ENCODE assay signal across 8 mouse cellular contexts in the genomic region with DNA sequence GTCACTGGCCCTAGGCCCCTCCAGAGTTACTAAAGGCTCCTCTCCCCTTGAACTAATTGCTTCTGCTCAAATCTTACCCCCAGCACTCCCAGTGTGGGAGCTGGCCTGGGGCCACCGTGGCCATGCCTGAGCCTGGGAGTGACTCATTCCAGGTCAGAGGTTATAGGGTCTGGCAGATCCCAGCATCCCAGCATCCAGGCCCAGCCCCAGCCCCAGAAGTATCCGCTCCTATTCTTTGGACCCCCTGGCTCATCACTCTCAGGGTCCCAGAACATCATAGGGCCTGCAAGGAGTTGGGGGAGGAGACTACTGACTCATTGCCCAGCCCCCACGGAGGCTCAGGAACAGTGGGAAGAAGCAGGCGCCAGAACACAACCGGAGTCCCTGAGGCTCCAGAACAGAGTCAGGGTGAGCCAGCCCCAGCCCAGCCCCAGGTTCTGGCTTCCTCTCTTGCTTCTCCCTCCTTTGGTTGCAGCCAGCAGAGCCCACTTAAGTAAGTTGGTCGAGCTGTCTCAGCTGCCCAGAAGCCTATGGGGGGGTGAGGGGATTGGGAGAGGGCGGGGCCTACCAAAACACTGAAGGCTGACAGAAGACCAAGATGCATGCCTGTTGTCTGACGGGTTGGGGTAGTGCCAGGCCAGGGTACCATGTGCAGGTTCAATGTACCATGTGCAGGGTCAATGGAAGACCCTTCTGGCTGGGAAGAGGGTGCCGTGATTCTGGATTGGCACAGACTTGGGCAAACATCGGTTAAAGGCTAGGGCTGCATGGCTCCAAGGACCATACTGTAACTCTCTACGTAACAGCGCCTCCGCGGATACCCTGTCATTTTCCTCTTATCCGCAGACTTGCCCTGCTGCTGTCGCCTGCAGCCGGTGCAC.
A peak's percentile ranks its signal among the peaks of the same experiment; 100 is the strongest.
DNase-seq lines count a peak whose midpoint lies in the region; ATAC-seq and TF ChIP-seq lines count a peak whose summit lies in the region.

No protein-coding gene starts in this region.

- peak overlapping the region; percentile 82 for H3K9ac ChIP-seq in kidney, embryonic 14.5 days (ENCODE audit: low read depth, low read length)
- peak overlapping the region; percentile 70 for H3K9ac ChIP-seq in ES-Bruce4 (ENCODE audit: low read depth, poor library complexity, severe bottlenecking)
- peak overlapping the region; percentile 77 for H3K9ac ChIP-seq in embryonic facial prominence, embryonic 14.5 days (ENCODE audit: low read depth, low read length)
- H3K9ac ChIP-seq in hindbrain, embryonic 16.5 days (ENCODE audit: low read depth, low read length) = peak overlapping the region; percentile 86
- H3K9ac ChIP-seq in midbrain, embryonic 13.5 days (replicated peaks) = peak overlapping the region; percentile 87

- no peak for TF ChIP-seq POLR2A in ES-Bruce4 (IDR thresholded peaks at IDR 0.05; ENCODE audit: insufficient read depth, low read length)

- peak overlapping the region; percentile 89 for H3K27ac ChIP-seq in kidney, embryonic 14.5 days (ENCODE audit: low read depth, low read length)
- peak overlapping the region; percentile 45; the same call in 1 of the 2 replicates for H3K27ac ChIP-seq in ES-Bruce4 (ENCODE audit: insufficient read depth, low read length)
- H3K27ac ChIP-seq in embryonic facial prominence, embryonic 14.5 days (replicated peaks; ENCODE audit: low read depth, low read length) = peak overlapping the region; percentile 91
- H3K27ac ChIP-seq in hindbrain, embryonic 16.5 days (ENCODE audit: low read depth, low read length) = peak overlapping the region; percentile 94
- H3K27ac ChIP-seq in midbrain, embryonic 13.5 days = peak overlapping the region; percentile 98

- peaks cover 73% of the 10 kb centered on the region for H3K4me1 ChIP-seq in kidney, embryonic 14.5 days (ENCODE audit: control insufficient read depth, insufficient read depth, low read length)
- peaks cover 29% of the 10 kb centered on the region for H3K4me1 ChIP-seq in ES-Bruce4 (ENCODE audit: control insufficient read depth, insufficient read depth, low read length)
- H3K4me1 ChIP-seq in embryonic facial prominence, embryonic 14.5 days (ENCODE audit: control insufficient read depth, insufficient read depth, low read length) = peaks cover 58% of the 10 kb centered on the region
- peaks cover 48% of the 10 kb centered on the region for H3K4me1 ChIP-seq in hindbrain, embryonic 16.5 days (ENCODE audit: control insufficient read depth, insufficient read depth, low read depth, low read length)
- peaks cover 67% of the 10 kb centered on the region for H3K4me1 ChIP-seq in midbrain, embryonic 13.5 days (replicated peaks)

- H3K4me2 ChIP-seq in kidney, embryonic 14.5 days (replicated peaks; ENCODE audit: low read depth, low read length) = peak overlapping the region; percentile 87
- H3K4me2 ChIP-seq in embryonic facial prominence, embryonic 14.5 days (ENCODE audit: low read depth, low read length) = peak overlapping the region; percentile 90
- peak overlapping the region; percentile 79 for H3K4me2 ChIP-seq in hindbrain, embryonic 16.5 days (ENCODE audit: low read length)
- H3K4me2 ChIP-seq in midbrain, embryonic 13.5 days (replicated peaks) = peak overlapping the region; percentile 73

- H3K4me3 ChIP-seq in kidney, embryonic 14.5 days (ENCODE audit: low read length) = peak overlapping the region; percentile 58
- peak overlapping the region; percentile 64 for H3K4me3 ChIP-seq in ES-Bruce4 (ENCODE audit: low read depth, low read length)
- H3K4me3 ChIP-seq in embryonic facial prominence, embryonic 14.5 days (ENCODE audit: low read depth, low read length) = peak overlapping the region; percentile 56
- peak overlapping the region; percentile 74 for H3K4me3 ChIP-seq in hindbrain, embryonic 16.5 days (ENCODE audit: low read length)
- H3K4me3 ChIP-seq in midbrain, embryonic 13.5 days (replicated peaks) = peak overlapping the region; percentile 61

- no peak for TF ChIP-seq EP300 in ES-Bruce4 (IDR thresholded peaks at IDR 0.05; ENCODE audit: insufficient read depth, low read depth, low read length)

- H3K27me3 ChIP-seq in kidney, embryonic 14.5 days (ENCODE audit: control insufficient read depth, insufficient read depth, low read length) = no peaks in the 10 kb centered on the region
- no peaks in the 10 kb centered on the region for H3K27me3 ChIP-seq in ES-Bruce4 (ENCODE audit: control insufficient read depth, insufficient read depth, low read length, poor library complexity, severe bottlenecking)
- no peaks in the 10 kb centered on the region for H3K27me3 ChIP-seq in embryonic facial prominence, embryonic 14.5 days (replicated peaks; ENCODE audit: control insufficient read depth, insufficient read depth, low read length)
- H3K27me3 ChIP-seq in hindbrain, embryonic 16.5 days (replicated peaks; ENCODE audit: control insufficient read depth, insufficient read depth, low read length) = no peaks in the 10 kb centered on the region
- no peaks in the 10 kb centered on the region for H3K27me3 ChIP-seq in midbrain, embryonic 13.5 days

- no peak for TF ChIP-seq CTCF in ES-Bruce4 (IDR thresholded peaks at IDR 0.05; ENCODE audit: low read depth, low read length)

- no peaks in the 10 kb centered on the region for H3K36me3 ChIP-seq in kidney, embryonic 14.5 days (ENCODE audit: control insufficient read depth, insufficient read depth, low read length)
- no peaks in the 10 kb centered on the region for H3K36me3 ChIP-seq in ES-Bruce4 (ENCODE audit: control insufficient read depth, insufficient read depth, low read length, poor library complexity, severe bottlenecking)
- no peaks in the 10 kb centered on the region for H3K36me3 ChIP-seq in embryonic facial prominence, embryonic 14.5 days (ENCODE audit: control insufficient read depth, insufficient read depth, low read length)
- no peaks in the 10 kb centered on the region for H3K36me3 ChIP-seq in hindbrain, embryonic 16.5 days (ENCODE audit: control insufficient read depth, insufficient read depth, low read length)
- peaks cover 4% of the 10 kb centered on the region; the same call in 1 of the 2 replicates for H3K36me3 ChIP-seq in midbrain, embryonic 13.5 days

- no peaks in the 10 kb centered on the region for H3K9me3 ChIP-seq in kidney, embryonic 14.5 days (ENCODE audit: control insufficient read depth, low read length)
- no peaks in the 10 kb centered on the region for H3K9me3 ChIP-seq in ES-Bruce4 (replicated peaks; ENCODE audit: control insufficient read depth, insufficient read depth, low read length, poor library complexity, severe bottlenecking)
- no peaks in the 10 kb centered on the region for H3K9me3 ChIP-seq in embryonic facial prominence, embryonic 14.5 days (ENCODE audit: control insufficient read depth, low read length)
- H3K9me3 ChIP-seq in hindbrain, embryonic 16.5 days (ENCODE audit: control insufficient read depth, low read length) = no peaks in the 10 kb centered on the region
- H3K9me3 ChIP-seq in midbrain, embryonic 13.5 days = no peaks in the 10 kb centered on the region

- ATAC-seq in kidney, embryonic 14.5 days (ENCODE audit: low FRiP score, low TSS enrichment) = peak; percentile 28
- ATAC-seq in embryonic facial prominence, embryonic 14.5 days (ENCODE audit: low read depth) = peak; percentile 17
- peak; percentile 66 for ATAC-seq in hindbrain, embryonic 16.5 days
- peak; percentile 65 for ATAC-seq in midbrain, embryonic 13.5 days

- DNase-seq in kidney, adult 18-20 months = no peak
- DNase-seq in embryonic facial prominence, embryonic 14.5 days (ENCODE audit: low spot score) = peak; percentile 62
- no peak for DNase-seq in spleen, adult 18-20 months
- DNase-seq in cerebellum, adult 9-10 months = no peak

- WGBS in kidney, embryonic 14.5 days = 4% methylated on average over 17 of the region's 17 CpGs
- 2% methylated on average over 17 of the region's 17 CpGs for WGBS in embryonic facial prominence, embryonic 14.5 days
- WGBS in hindbrain, embryonic 16.5 days = 2% methylated on average over 16 of the region's 17 CpGs
- WGBS in midbrain, embryonic 13.5 days = under 1% methylated on average over 17 of the region's 17 CpGs

Comparison
In these comparisons a context has a peak if more than half of its experiments do, and no peak if none do; other contexts are left out.
1. H3K27ac ChIP-seq: peak in every context shown above with its lines; median percentile 98 in midbrain, embryonic 13.5 days; 94 in hindbrain, embryonic 16.5 days; 91 in embryonic facial prominence, embryonic 14.5 days; 89 in kidney, embryonic 14.5 days; 45 in ES-Bruce4.